Mouse (Mus musculus): ENCODE results near the gene Akap6. TPM values are rescaled to one million over a fixed set of nuclear protein-coding genes. Genes with fewer than 3 reads are reported as not detected.

The Akap6 gene
- total and polyA plus RNA-seq, 3 experiments = 0.12 to 0.42 (median 0.33) TPM

- dilution Hi-C loops (cut with MboI; ENCODE audit: extremely low pct_ligation_motif_present, extremely low pct_unique_long_range_greater_than_20kb, low sequenced_read_pairs) = no loop called here
- H3K9ac ChIP-seq (ENCODE audit: insufficient read depth, low read depth) = no peak overlapping the region
- H3K4me2 ChIP-seq (ENCODE audit: insufficient read depth, low read depth, poor library complexity, severe bottlenecking) = no peak overlapping the region
- H3K27ac ChIP-seq (ENCODE audit: insufficient read depth, low read depth) = no peak overlapping the region
- no peaks in the 10 kb centered on the region for H3K9me3 ChIP-seq (replicated peaks; ENCODE audit: low read length)
- no peak overlapping the region for H3K4me3 ChIP-seq (replicated peaks in 1 of 3; ENCODE audit: low read depth in 2 of 3, low read length in 2 of 3, poor library complexity in 1 of 3)
- in situ Hi-C loops (cut with MboI; ENCODE audit: low pct_ligation_motif_present, low pct_unique_long_range_greater_than_20kb, low sequenced_read_pairs) = no loop called here
- DNase-seq (ENCODE audit: extremely low read depth) = no peak
- H3K79me2 ChIP-seq (replicated peaks; ENCODE audit: control insufficient read depth, extremely low read depth, insufficient read depth, poor library complexity, severe bottlenecking) = no peaks in the 10 kb centered on the region
- TF ChIP-seq POLR2AphosphoS2 (IDR thresholded peaks at IDR 0.05; ENCODE audit: low read depth, low read length) = no peak
- TF ChIP-seq SIN3A (IDR thresholded peaks at IDR 0.05; ENCODE audit: low read length) = no peak
- no peak for TF ChIP-seq ETS1 (conservative IDR thresholded peaks at IDR 0.05; ENCODE audit: low read depth, low read length)
- no peak for TF ChIP-seq GABPA (IDR thresholded peaks at IDR 0.05; ENCODE audit: insufficient replicate concordance, low read depth, low read length)
- TF ChIP-seq MYC (IDR thresholded peaks at IDR 0.05; ENCODE audit: low read depth, low read length) = no peak
- no peak for TF ChIP-seq ELF1 (IDR thresholded peaks at IDR 0.05; ENCODE audit: low read depth, low read length)
- no peak for TF ChIP-seq HCFC1 (IDR thresholded peaks at IDR 0.05; ENCODE audit: low read depth, low read length)
- TF ChIP-seq CTCF (conservative IDR thresholded peaks at IDR 0.05 in 1 of 2, IDR thresholded peaks at IDR 0.05 in 1 of 2; ENCODE audit: low read depth in 2 of 2, low read length in 2 of 2) = no peak
- no peak for TF ChIP-seq JUND (conservative IDR thresholded peaks at IDR 0.05; ENCODE audit: low read depth, low read length)
- no peak for TF ChIP-seq POLR2A (IDR thresholded peaks at IDR 0.05; ENCODE audit: low read depth, low read length)
- no peak for TF ChIP-seq ZKSCAN1 (IDR thresholded peaks at IDR 0.05; ENCODE audit: borderline replicate concordance, low read depth, low read length)
- no peak for TF ChIP-seq BHLHE40 (IDR thresholded peaks at IDR 0.05; ENCODE audit: low read depth, low read length)
- no peak for TF ChIP-seq MAZ (IDR thresholded peaks at IDR 0.05; ENCODE audit: low read depth, low read length)
- no peak for TF ChIP-seq CHD2 (IDR thresholded peaks at IDR 0.05; ENCODE audit: low read length)
- no peak for TF ChIP-seq KAT2A (IDR thresholded peaks at IDR 0.05; ENCODE audit: insufficient replicate concordance, low read length)
- TF ChIP-seq IRF4 (IDR thresholded peaks at IDR 0.05; ENCODE audit: low read depth, low read length) = no peak
- no peak for TF ChIP-seq ZNF384 (IDR thresholded peaks at IDR 0.05; ENCODE audit: low read depth, low read length)
- TF ChIP-seq NRF1 (IDR thresholded peaks at IDR 0.05; ENCODE audit: low read depth, low read length) = no peak
- no peak for TF ChIP-seq NELFE (IDR thresholded peaks at IDR 0.05; ENCODE audit: low read depth, low read length)
- H3K4me1 ChIP-seq (ENCODE audit: control insufficient read depth in 1 of 2, insufficient read depth in 2 of 2) = peaks cover 6 to 25% of the 10 kb centered on the region in 2 experiments; a peak in 3 of 4 replicates
- H3K27me3 ChIP-seq (replicated peaks) = no peaks in the 10 kb centered on the region
- H3K36me3 ChIP-seq (replicated peaks in 1 of 2; ENCODE audit: control insufficient read depth in 1 of 2, insufficient read depth in 1 of 2, low read length in 1 of 2) = no peaks in the 10 kb centered on the region
These were observed 242.8 kb downstream of the Akap6 start for GRCm38 (mm10) chr12:52941941-52942340.

GRCm38 (mm10) chr12:52944274-52944673 lies 245.1 kb downstream of the Akap6 start:
- Histone ChIP-seq H3K9ac (ENCODE audit: insufficient read depth, low read depth) (no peak overlapping the region), H3K27me3 (replicated peaks) (no peaks in the 10 kb centered on the region), H3K27ac (ENCODE audit: insufficient read depth, low read depth) (no peak overlapping the region), H3K4me3 (replicated peaks in 1 of 3; ENCODE audit: low read depth in 2 of 3, low read length in 2 of 3, poor library complexity in 1 of 3) (no peak overlapping the region), H3K36me3 (replicated peaks in 1 of 2; ENCODE audit: control insufficient read depth in 1 of 2, insufficient read depth in 1 of 2, low read length in 1 of 2) (no peaks in the 10 kb centered on the region), H3K79me2 (replicated peaks; ENCODE audit: control insufficient read depth, extremely low read depth, insufficient read depth, poor library complexity, severe bottlenecking) (no peaks in the 10 kb centered on the region), H3K4me1 (ENCODE audit: control insufficient read depth in 1 of 2, insufficient read depth in 2 of 2) (peaks cover 6 to 18% of the 10 kb centered on the region in 2 experiments; a peak in 3 of 4 replicates), H3K4me2 (ENCODE audit: insufficient read depth, low read depth, poor library complexity, severe bottlenecking) (no peak overlapping the region), H3K9me3 (replicated peaks; ENCODE audit: low read length) (no peaks in the 10 kb centered on the region)
- in situ Hi-C loops (cut with MboI; ENCODE audit: low pct_ligation_motif_present, low pct_unique_long_range_greater_than_20kb, low sequenced_read_pairs) = no loop called here
- dilution Hi-C loops (cut with MboI; ENCODE audit: extremely low pct_ligation_motif_present, extremely low pct_unique_long_range_greater_than_20kb, low sequenced_read_pairs) = no loop called here
- TF ChIP-seq MAZ (IDR thresholded peaks at IDR 0.05; ENCODE audit: low read depth, low read length) = no peak
- TF ChIP-seq NRF1 (IDR thresholded peaks at IDR 0.05; ENCODE audit: low read depth, low read length) = no peak
- TF ChIP-seq CTCF (conservative IDR thresholded peaks at IDR 0.05 in 1 of 2, IDR thresholded peaks at IDR 0.05 in 1 of 2; ENCODE audit: low read depth in 2 of 2, low read length in 2 of 2) = no peak
- no peak for TF ChIP-seq KAT2A (IDR thresholded peaks at IDR 0.05; ENCODE audit: insufficient replicate concordance, low read length)
- no peak for TF ChIP-seq ZKSCAN1 (IDR thresholded peaks at IDR 0.05; ENCODE audit: borderline replicate concordance, low read depth, low read length)
- no peak for TF ChIP-seq ZC3H11A (IDR thresholded peaks at IDR 0.05; ENCODE audit: low read depth, low read length)
- TF ChIP-seq MXI1 (IDR thresholded peaks at IDR 0.05; ENCODE audit: low read depth, low read length) = no peak
- TF ChIP-seq USF2 (conservative IDR thresholded peaks at IDR 0.05; ENCODE audit: low read depth, low read length) = no peak
- TF ChIP-seq ZNF384 (IDR thresholded peaks at IDR 0.05; ENCODE audit: low read depth, low read length) = no peak
- no peak for TF ChIP-seq NELFE (IDR thresholded peaks at IDR 0.05; ENCODE audit: low read depth, low read length)
- TF ChIP-seq UBTF (IDR thresholded peaks at IDR 0.05; ENCODE audit: low read depth, low read length) = no peak
- TF ChIP-seq USF1 (IDR thresholded peaks at IDR 0.05; ENCODE audit: low read depth, low read length) = no peak
- TF ChIP-seq MEF2A (IDR thresholded peaks at IDR 0.05; ENCODE audit: borderline replicate concordance, low read depth, low read length) = no peak
- no peak for TF ChIP-seq PAX5 (IDR thresholded peaks at IDR 0.05; ENCODE audit: low read length)
- TF ChIP-seq ETS1 (conservative IDR thresholded peaks at IDR 0.05; ENCODE audit: low read depth, low read length) = no peak
- no peak for TF ChIP-seq SMC3 (IDR thresholded peaks at IDR 0.05; ENCODE audit: low read depth, low read length)
- TF ChIP-seq RCOR1 (conservative IDR thresholded peaks at IDR 0.05; ENCODE audit: low read depth, low read length) = no peak
- no peak for DNase-seq (ENCODE audit: extremely low read depth)
